Comparison of ENCODE assay signal across 8 mouse cellular contexts in the genomic region with DNA sequence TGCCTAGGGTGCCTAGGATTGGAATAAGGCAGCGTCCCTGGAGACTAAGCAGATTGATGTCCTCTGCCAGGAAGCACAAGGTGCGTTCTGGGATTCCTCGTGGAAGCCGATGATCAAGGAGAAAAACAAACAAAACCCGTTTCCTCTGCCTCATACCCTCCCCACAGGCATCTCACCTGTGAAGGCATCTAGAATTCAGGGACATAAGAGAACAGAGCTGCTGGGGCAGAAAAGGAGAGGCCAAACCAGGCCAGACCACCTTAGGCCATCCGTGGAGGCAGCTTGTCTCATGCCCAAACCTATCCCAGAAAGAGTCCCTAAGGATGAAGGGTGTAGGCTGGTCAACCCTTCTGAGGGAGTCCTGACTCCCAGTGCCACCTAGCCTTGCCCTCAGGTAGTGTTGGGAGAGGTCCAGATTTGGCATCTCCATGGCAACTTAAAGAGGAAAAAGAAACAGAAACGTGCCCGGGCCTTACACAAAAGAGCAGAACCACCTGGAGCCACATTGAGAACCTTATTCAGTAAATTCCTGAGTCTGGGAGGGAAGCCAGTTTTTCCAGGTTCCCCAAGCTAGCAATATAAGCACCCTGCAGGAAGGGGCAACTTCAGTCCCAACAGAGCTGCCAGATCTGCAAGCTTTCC. TPM values are rescaled to one million over a fixed set of nuclear protein-coding genes. Genes with fewer than 3 reads are reported as not detected.
DNase-seq lines count a peak whose midpoint lies in the region; TF ChIP-seq lines count a peak whose summit lies in the region.

Tmem132a (minus strand) TSS at position 55 of the 642 bp plus-strand sequence.

- no peak for TF ChIP-seq CTCF in left cerebral cortex, adult 2 months (IDR thresholded peaks at IDR 0.05)

- intact Hi-C loops in left cerebral cortex, adult 2 months (cut with DNase I), result loop anchor here (1.0 to 2.0 kb wide), 4 partner anchors 25 to 155 kb away; partner anchors contain the start of gene Prpf19
- intact Hi-C loops in heart, postnatal 10 days (cut with DNase I), result no loop called here

- peak within 1 kb of the TSS; percentile 71 for H3K4me3 ChIP-seq in left cerebral cortex, adult 2 months

- no peak for DNase-seq in left cerebral cortex, adult 2 months (ENCODE audit: extremely low spot score in 1 of 2, low spot score in 2 of 2)
- no peak for DNase-seq in left cerebral cortex, adult 11 months (ENCODE audit: low spot score)
- peak; percentile 74 to 79 for DNase-seq in cerebellum, postnatal 14 days
- peak in 1 of 2 experiments; percentile 29 for DNase-seq in heart, postnatal 10 days
- DNase-seq in layer of hippocampus, postnatal 25 days (ENCODE audit: extremely low spot score in 1 of 2, low spot score in 1 of 2), result no peak
- peak; percentile 70 for DNase-seq in lung, postnatal 36 days
- DNase-seq in spleen, postnatal 4 days (ENCODE audit: low spot score in 2 of 2), result no peak
- DNase-seq in ovary, postnatal 10 days (ENCODE audit: low spot score), result no peak

- peak within 1 kb of the TSS; percentile 94 for H3K27ac ChIP-seq in left cerebral cortex, adult 2 months

RNA-seq across cellular contexts. Expression of gene Tmem132a, which starts in this region (rescaled TPM):
- total RNA-seq in left cerebral cortex, adult 2 months (2021), result 100 to 1,000 TPM; 268 TPM
- 10 to 100 TPM; 36.7 to 42.0 TPM for total RNA-seq in heart, postnatal 10 days (2021)
- 100 to 1,000 TPM; 198 to 220 TPM for total RNA-seq in layer of hippocampus, postnatal 25 days (2021)

Comparison
In these comparisons a context has a peak if more than half of its experiments do, and no peak if none do; other contexts are left out.
1. RNA of gene Tmem132a (total RNA-seq): 268 TPM in left cerebral cortex, adult 2 months and 198 to 220 TPM in layer of hippocampus, postnatal 25 days; 36.7 to 42.0 TPM in heart, postnatal 10 days; every median in the first group is over 4 times any median in the second.
2. DNase-seq: peak in cerebellum, postnatal 14 days (2 of 2) and lung, postnatal 36 days (single experiment); none in left cerebral cortex, adult 2 months (0 of 2), left cerebral cortex, adult 11 months (single experiment), layer of hippocampus, postnatal 25 days (0 of 2), spleen, postnatal 4 days (0 of 2) and ovary, postnatal 10 days (single experiment).